Mouse (Mus musculus): ENCODE measurements around the gene Efhd1.
A peak's percentile ranks its signal among the peaks of the same experiment; 100 is the strongest.

Efhd1 gene

DNA sequence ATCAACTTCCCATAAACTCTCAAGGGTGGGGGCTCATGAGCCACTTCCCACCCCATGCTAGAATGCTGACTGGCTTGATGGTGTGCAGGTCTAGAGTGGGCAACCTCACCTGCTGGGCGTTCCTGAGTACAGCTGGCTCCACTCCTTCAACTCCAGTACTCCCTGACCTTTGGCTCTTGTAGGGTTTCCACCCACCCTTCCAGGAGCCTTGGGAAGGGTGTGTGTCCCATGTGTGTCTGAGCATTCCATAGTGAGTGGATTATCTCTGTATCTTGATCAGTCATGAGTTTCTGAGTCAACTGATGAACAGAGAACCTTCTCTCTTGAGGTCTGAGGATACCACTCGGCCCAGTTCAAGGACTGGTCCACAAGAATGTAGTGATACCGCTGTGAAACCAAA is 44.8 kb downstream of the Efhd1 start:
- no peak for ATAC-seq (ENCODE audit: low TSS enrichment)

DNA sequence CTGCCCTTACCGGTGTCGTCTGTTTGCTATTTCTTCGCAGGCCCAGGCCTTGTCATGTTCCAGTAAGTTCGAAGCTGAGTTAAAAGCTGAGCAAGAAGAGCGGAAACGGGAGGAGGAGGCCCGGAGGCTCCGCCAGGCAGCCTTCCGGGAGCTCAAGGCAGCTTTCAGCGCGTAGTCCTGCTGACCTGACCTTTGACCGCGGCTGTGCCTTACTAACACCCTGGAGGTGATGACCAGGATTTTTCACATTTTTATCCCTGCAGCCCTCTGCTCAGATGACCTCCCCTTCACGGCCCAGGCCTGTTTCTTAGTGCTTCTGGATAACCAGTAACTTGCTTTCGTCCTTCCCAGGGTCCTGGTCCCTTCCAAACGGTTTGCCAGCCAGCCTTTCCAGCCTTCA is 45.5 kb downstream of the Efhd1 start:
- no peak for ATAC-seq (ENCODE audit: low TSS enrichment)

- ATAC-seq (ENCODE audit: low TSS enrichment) = no peak
Observed at GRCm38 (mm10) chr1:87312681-87313080, 48.5 kb downstream of the Efhd1 start.

GRCm38 (mm10) chr1:87313116-87313515 is 49.0 kb downstream of the Efhd1 start:
- ATAC-seq (ENCODE audit: low TSS enrichment) = no peak

GRCm38 (mm10) chr1:87313843-87314570 is 49.8 kb downstream of the Efhd1 start:
- no peak for ATAC-seq (ENCODE audit: low TSS enrichment)

- ATAC-seq (ENCODE audit: low TSS enrichment) = no peak
Observed at GRCm38 (mm10) chr1:87315431-87315830, 51.3 kb downstream of the Efhd1 start.

DNA sequence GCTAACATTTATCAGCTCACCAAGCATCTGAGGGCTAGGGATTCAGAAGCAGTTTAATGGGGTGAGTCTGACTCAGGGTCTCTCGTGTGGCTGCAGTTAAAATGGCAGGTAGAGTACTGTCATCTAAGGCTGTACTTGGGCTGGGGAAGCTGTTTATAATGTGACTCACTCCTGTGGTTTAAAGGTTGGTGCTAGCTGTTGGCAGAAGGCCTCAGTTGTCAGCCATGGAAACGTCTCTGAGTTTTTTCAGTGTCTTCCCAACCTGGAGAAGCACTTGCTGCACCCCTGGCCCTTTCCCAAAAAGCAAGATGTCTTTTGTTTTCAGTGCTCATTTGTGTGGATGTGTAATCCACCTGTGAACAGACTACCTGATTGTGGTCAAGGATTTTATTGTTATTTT is 51.7 kb downstream of the Efhd1 start:
- no peak for ATAC-seq (ENCODE audit: low TSS enrichment)

DNA sequence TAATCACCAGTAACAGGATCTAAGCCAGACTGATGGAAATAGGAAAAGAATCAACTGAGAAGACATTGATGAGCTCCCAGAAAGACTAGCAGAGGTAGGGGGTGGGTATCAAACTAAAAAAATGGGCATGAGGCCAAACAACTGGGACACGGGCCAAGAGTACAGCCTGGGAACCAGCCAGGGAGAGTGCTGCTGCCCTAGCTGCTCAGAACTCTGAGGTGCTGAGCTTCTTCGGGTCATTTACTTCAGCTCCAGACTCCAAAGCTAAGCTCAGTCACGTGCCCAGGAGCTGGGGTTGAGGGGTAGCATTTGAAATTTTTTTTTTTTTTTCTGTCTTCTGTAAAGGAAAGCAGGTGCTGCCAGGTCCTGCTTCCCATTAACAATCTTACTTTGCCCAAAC is 52.5 kb downstream of the Efhd1 start:
- ATAC-seq (ENCODE audit: low TSS enrichment) = no peak

GRCm38 (mm10) chr1:87321071-87321470 is 56.9 kb downstream of the Efhd1 start:
- ATAC-seq (ENCODE audit: low TSS enrichment) = no peak

- ATAC-seq (ENCODE audit: low TSS enrichment) = no peak
Observed at GRCm38 (mm10) chr1:87322778-87323177, 58.6 kb downstream of the Efhd1 start.

GRCm38 (mm10) chr1:87324649-87325048 is 60.5 kb downstream of the Efhd1 start:
- no peak for ATAC-seq (ENCODE audit: low TSS enrichment)

- ATAC-seq (ENCODE audit: low TSS enrichment) = peak; percentile 98
Observed at GRCm38 (mm10) chr1:87326742-87327163, 62.6 kb downstream of the Efhd1 start, which contains the start of gene Gigyf2. Gene Gigyf2, plus strand, starts transcription at chr1:87326998.

DNA sequence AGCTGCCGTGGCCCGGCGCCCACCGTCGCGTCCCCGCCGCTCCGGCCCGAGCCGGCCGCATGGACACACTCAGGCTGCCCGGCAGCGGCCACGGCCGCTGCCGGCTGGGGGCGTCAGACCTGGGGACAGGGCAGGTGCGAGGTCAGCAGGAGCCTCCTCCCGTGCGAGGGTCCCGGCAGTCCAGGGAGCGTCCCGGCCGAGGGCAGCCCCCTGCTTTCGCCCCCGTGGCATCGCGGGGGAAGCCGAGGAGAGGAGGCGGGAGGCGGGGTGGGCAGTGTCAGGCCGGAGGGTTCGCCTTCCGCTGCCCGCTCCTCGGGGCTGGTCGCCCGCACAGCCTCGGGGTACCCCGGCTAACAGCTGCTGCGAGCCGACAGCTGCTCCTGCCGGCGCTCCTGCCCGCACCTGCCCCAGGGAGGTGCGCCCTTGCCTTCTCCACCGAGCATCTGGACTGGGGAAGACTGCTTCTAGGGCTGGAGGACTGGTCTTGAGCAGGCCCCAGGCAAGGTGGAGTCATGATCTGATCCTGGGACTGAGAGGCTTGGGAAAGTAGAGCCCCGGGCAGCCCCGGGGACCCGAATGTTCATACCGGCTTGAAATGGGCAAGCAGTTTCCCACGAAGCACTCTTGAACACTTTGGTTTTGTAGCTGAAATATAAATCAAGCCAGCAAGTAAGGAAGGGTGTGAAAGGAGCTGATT is 63.1 kb downstream of the Efhd1 start:
- ATAC-seq (ENCODE audit: low TSS enrichment) = peak; percentile 59

DNA sequence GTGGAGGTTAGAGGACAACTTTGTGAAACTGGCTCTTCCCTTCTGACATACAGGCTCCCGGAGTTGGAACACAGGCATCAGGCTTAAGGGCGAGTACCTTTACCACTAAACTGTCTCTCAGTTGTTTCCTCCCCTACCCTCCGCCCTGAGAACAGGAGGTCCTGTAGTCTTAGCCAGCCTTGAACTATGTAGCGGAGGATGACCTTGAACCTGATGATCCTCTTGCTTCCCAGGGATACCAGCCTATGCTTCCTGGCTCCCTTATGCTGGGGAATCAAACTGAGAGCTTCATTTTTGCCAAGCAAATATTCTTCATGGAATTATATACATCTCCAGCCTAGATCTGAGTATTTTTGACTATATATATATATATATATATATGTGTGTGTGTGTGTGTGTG is 67.6 kb downstream of the Efhd1 start:
- ATAC-seq (ENCODE audit: low TSS enrichment) = no peak

DNA sequence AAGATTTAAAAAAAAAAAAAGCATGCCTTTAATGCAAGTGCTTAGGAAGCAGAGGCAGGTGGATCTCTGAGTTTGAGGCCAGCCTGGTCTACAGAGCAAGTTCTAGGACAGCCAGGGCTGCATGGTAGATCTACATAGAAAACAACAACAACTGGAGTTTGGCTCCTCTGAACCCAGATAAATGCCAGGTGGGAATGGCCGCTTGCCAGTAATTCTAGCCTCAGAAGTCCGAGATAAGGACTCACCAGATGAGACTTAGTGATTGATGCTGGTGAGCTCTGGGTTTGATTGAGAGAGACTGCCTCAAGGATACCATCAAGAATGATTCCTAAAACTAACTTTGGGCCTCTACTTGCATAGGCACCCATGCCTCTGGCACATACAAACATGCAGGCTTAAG is 86.4 kb downstream of the Efhd1 start:
- no peak for ATAC-seq (ENCODE audit: low TSS enrichment)

DNA sequence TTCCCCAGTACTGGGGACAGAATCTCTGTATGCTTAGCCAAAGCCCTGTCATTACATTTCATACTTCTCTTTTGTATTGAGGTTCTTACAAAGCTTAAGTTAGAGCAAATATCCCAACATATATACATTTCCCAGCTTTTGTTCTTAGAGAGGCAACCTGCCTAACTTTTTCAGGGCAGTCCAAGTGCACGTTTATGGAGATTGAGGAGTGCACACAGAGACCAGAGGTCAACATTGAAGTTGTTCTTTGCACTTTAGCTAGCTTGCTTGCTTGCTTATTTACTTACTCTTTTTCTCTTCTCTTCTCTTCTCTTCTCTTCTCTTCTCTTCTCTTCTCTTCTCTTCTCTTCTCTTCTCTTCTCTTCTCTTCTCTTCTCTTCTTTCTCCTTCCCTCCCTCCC is 96.1 kb downstream of the Efhd1 start:
- no peak for ATAC-seq (ENCODE audit: low TSS enrichment)

All from frontal cortex, adult (tissue).